Mouse (Mus musculus) midbrain, postnatal 0 days (tissue): Measurements from ENCODE around the gene Trak1. TPM values are rescaled to one million over a fixed set of nuclear protein-coding genes. Genes with fewer than 3 reads are reported as not detected.

Source experiments
- ATAC-seq: fragments of 200-750 bp; cut with Nextera tagmentation; 2 replicates; pipeline ENCODE4 v1.8.0; 2017; ENCODE audit warnings: moderate number of reproducible peaks, mild to moderate bottlenecking, moderate TSS enrichment, moderate library complexity; ENCODE audit not compliant: low FRiP score
- DNase-seq: peaks from one replicate; pipeline ENCODE4 v3.0.0-alpha.2; 2015; ENCODE audit warnings: low spot score
- H3K27ac ChIP-seq: fragments of 300-500 bp; sonication (generic); 2 replicates; pipeline ENCODE4 v1.5.1; 2014; ENCODE audit warnings: low read depth, mild to moderate bottlenecking, low read length, mixed read lengths
- H3K27me3 ChIP-seq: fragments of 300-500 bp; sonication (generic); 2 replicates; pipeline ENCODE4 v1.6.1; 2014; ENCODE audit warnings: low read length, control low read depth, mixed read lengths; ENCODE audit not compliant: insufficient read depth
- H3K36me3 ChIP-seq: fragments of 300-500 bp; sonication (generic); 2 replicates; pipeline ENCODE4 v1.6.1; 2014; ENCODE audit warnings: low read length, control low read depth, mixed read lengths; ENCODE audit not compliant: insufficient read depth
- H3K4me1 ChIP-seq: fragments of 300-500 bp; sonication (generic); 2 replicates; pipeline ENCODE4 v1.6.1; 2014; ENCODE audit warnings: mild to moderate bottlenecking, control low read depth, antibody characterized with exemption, low read length, mixed read lengths; ENCODE audit not compliant: insufficient read depth
- H3K4me2 ChIP-seq: fragments of 300-500 bp; sonication (generic); 2 replicates; pipeline ENCODE4 v1.6.1; 2014; ENCODE audit warnings: low read depth, mild to moderate bottlenecking, low read length, mixed read lengths; ENCODE audit not compliant: poor library complexity, severe bottlenecking
- H3K4me3 ChIP-seq: fragments of 300-500 bp; sonication (generic); 2 replicates; pipeline ENCODE4 v1.5.1; 2014; ENCODE audit warnings: low read depth, mild to moderate bottlenecking, low read length, moderate library complexity
- H3K9ac ChIP-seq: fragments of 300-500 bp; sonication (generic); replicated peaks from 2 replicates; pipeline ENCODE4 v1.6.1; 2014; ENCODE audit warnings: mild to moderate bottlenecking, low read length, moderate library complexity, mixed read lengths; ENCODE audit not compliant: poor library complexity, severe bottlenecking
- H3K9me3 ChIP-seq: fragments of 300-500 bp; sonication (generic); 2 replicates; pipeline ENCODE4 v1.6.1; 2016; ENCODE audit warnings: low read length, control low read depth
- CTCF ChIP-seq: IDR thresholded peaks from 2 replicates; pipeline ENCODE4 v1.5.1; 2016; ENCODE audit warnings: antibody characterized with exemption, mild to moderate bottlenecking
- WGBS: fragments of 180-500 bp; shearing (Covaris S2); extraction: QIAGEN DNeasy Blood & Tissue Kit; methylation state at CpG from one replicate; pipeline ENCODE4 v1.1.7; 2014; 5-methylcytosine and 5-hydroxymethylcytosine counted together
- polyA plus RNA-seq: library from polyadenylated mRNA; unstranded; fragments of >200 nt; fragmentation: Nextera tagmentation; extraction: Ambion mirVana; gene quantifications from 2 replicates; pipeline ENCODE4 v1.2.1, GENCODE M21; 2015
- total RNA-seq: library from RNA; depleted of rRNA; stranded (reverse); fragments of >200 nt; gene quantifications from 2 replicates; pipeline ENCODE4 v1.2.3, GENCODE M21; 2014

Trak1 gene
- total and polyA plus RNA-seq, 2 experiments from 2014 or later = 61.6 to 154 TPM

DNA sequence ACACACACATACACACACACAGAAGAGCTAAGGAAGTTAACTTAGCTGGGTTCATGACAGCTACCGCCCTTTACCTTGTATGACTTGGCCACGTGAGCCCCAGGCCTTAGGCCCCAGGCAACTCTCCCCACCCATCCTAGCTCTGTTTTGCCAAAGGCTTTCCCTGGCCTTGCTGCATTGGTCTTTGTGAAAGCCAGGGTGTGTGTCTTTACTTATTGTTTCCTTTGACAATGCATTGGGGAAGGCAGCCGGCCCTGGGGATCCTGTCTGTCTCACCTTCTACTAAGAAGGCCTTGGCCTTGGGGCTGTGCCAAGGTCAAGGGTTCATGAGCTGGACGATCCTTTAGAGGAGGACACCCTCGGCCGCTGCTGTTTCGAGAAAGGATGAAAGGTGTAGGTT lies 38.3 kb downstream of the Trak1 start:
- Histone ChIP-seq H3K9ac (no peak overlapping the region), H3K27ac (0 out of 2 replicates have a peak overlapping the region, but pooled peaks have one; percentile 18), H3K27me3 (no peaks in the 10 kb centered on the region), H3K36me3 (no peaks in the 10 kb centered on the region), H3K4me2 (no peak overlapping the region), H3K4me3 (no peak overlapping the region), H3K9me3 (no peaks in the 10 kb centered on the region), H3K4me1 (peaks cover 14% of the 10 kb centered on the region; the same call in 1 of the 2 replicates)
- DNase-seq = no peak
- ATAC-seq = no peak
- WGBS = 50% methylated on average over 7 of the region's 7 CpGs
- no peak for TF ChIP-seq CTCF

DNA sequence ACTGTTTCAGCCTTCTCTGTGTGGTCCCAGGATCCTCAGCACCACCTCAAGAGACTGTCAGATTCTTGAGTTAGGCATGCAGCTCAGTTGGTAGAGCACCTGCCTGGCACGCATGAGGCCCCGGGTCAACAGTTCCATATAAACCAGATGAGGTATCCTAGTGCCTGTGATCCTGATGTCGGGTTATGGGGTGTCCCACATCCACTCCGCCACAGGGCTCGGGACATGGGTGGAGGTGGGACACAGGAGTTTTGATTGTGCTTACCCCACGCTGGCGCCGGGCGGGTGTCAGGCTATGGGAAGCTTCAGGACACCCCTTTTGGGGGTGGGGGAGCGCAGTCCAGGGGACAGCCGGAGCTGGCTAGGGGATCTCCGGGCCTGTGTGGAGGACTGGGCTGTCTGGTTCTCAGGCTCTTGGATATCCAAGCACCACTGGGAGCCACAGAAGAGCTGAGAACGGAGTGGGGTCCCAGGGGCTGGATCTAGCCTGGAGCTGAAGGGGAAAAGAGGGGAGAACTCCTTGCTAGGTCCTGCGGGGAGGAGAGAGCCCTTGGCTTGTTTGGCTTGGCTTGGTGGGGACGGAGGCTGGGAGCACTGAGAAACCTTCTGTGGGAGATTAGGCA lies 39.1 kb downstream of the Trak1 start:
- DNase-seq = no peak
- Histone ChIP-seq H3K4me2 (no peak overlapping the region), H3K36me3 (no peaks in the 10 kb centered on the region), H3K9me3 (no peaks in the 10 kb centered on the region), H3K27me3 (no peaks in the 10 kb centered on the region), H3K4me1 (peaks cover 14% of the 10 kb centered on the region; the same call in 1 of the 2 replicates), H3K27ac (no peak overlapping the region), H3K4me3 (no peak overlapping the region), H3K9ac (no peak overlapping the region)
- ATAC-seq = no peak
- no peak for TF ChIP-seq CTCF
- WGBS = 94% methylated on average over 15 of the region's 15 CpGs

DNA sequence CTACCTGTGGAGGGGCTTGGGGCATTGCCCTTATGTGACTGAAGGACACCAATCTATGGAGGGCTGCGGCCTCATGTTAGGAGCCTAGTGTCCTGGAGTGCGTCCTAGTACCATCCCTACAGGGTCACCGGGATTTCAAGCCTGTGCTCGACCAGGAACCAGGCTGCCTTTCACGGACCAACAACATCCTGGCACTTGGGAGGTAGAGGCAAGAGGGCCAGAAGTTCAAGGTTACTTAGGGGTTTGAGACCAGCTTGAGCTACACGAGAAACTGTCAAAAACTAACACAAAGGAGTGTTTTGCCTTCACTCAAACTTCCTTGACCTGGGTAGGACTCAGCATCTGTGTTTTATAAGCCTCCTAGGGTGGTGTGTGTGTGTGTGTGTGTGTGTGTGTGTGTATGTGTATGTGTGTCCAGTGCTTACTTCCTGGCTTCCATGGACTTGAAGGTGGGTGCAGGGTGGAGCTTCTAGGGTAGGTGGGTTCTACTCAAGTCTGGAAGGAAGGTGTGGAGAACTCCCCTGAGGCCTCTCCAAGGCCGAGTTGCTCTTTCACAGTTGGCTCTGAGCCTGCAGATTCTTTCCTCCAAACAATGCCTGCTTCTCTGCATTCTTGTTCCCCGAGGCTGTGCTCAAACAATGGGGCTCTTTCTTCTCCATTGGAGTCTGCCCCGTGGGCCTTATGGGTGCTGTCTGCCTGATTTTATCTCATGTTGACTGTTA lies 40.1 kb downstream of the Trak1 start:
- H3K36me3 ChIP-seq = no peaks in the 10 kb centered on the region
- no peak overlapping the region for H3K9ac ChIP-seq
- H3K27ac ChIP-seq = no peak overlapping the region
- 51% methylated on average over 9 of the region's 9 CpGs for WGBS
- H3K4me3 ChIP-seq = no peak overlapping the region
- H3K9me3 ChIP-seq = no peaks in the 10 kb centered on the region
- ATAC-seq (no peak), DNase-seq (peak; percentile 41)
- no peak for TF ChIP-seq CTCF
- H3K27me3 ChIP-seq = no peaks in the 10 kb centered on the region
- H3K4me2 ChIP-seq = no peak overlapping the region
- 0 out of 2 replicates have a peak, but pooled peaks cover 14% of the 10 kb centered on the region for H3K4me1 ChIP-seq

DNA sequence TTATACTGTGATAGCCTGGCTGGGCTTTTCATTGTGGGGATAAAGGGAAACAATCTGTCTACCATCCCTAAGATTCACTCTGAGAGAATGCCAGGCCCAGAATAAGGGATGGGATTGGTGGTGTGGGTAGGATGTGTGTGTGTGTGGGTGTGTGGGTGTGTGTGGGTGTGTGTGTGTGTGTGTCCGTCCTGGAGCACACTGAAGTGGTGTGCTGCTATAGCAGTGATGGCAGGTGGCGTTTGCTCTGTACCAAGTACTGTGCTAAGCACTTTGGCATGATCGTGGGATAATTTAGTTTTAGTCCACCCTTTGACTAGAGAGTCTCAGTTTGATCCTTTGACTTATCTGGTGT lies 40.6 kb downstream of the Trak1 start:
- no peak for ATAC-seq
- no peaks in the 10 kb centered on the region for H3K9me3 ChIP-seq
- 62% methylated on average over 3 of the region's 3 CpGs for WGBS

DNA sequence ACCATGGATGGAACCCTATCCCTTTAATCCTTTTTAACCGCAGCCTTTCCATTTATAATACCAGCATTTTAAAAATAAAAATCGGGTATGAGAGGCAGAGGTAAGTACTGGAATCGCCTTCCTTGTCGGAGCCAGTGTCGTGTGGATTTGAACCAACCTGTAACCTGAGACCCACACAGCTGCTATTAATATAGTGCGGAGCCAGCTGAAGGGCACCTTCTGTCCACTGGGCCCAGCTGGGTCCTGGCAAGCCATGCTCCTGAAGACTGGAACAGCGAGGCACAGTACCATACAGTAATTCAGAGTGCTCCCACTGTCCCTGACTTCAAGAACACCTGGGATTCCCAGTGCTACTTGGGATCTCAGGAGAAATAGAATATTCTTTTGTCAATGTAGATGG lies 44.5 kb downstream of the Trak1 start:
- Histone ChIP-seq H3K36me3 (no peaks in the 10 kb centered on the region), H3K27ac (no peak overlapping the region), H3K27me3 (no peaks in the 10 kb centered on the region), H3K4me2 (no peak overlapping the region), H3K4me1 (no peaks in the 10 kb centered on the region), H3K4me3 (no peak overlapping the region), H3K9me3 (no peaks in the 10 kb centered on the region), H3K9ac (no peak overlapping the region)
- DNase-seq (no peak), ATAC-seq (no peak)
- 84% methylated on average over 7 of the region's 7 CpGs for whole genome bisulfite sequencing
- TF ChIP-seq CTCF = no peak

More for the DNA sequence above, 40.6 kb downstream of the Trak1 start:
- Histone ChIP-seq H3K9ac (no peak overlapping the region), H3K4me2 (no peak overlapping the region), H3K27me3 (no peaks in the 10 kb centered on the region), H3K4me1 (0 out of 2 replicates have a peak, but pooled peaks cover 14% of the 10 kb centered on the region), H3K36me3 (no peaks in the 10 kb centered on the region), H3K27ac (no peak overlapping the region), H3K4me3 (no peak overlapping the region)
- no peak for TF ChIP-seq CTCF
- DNase-seq = no peak

DNA sequence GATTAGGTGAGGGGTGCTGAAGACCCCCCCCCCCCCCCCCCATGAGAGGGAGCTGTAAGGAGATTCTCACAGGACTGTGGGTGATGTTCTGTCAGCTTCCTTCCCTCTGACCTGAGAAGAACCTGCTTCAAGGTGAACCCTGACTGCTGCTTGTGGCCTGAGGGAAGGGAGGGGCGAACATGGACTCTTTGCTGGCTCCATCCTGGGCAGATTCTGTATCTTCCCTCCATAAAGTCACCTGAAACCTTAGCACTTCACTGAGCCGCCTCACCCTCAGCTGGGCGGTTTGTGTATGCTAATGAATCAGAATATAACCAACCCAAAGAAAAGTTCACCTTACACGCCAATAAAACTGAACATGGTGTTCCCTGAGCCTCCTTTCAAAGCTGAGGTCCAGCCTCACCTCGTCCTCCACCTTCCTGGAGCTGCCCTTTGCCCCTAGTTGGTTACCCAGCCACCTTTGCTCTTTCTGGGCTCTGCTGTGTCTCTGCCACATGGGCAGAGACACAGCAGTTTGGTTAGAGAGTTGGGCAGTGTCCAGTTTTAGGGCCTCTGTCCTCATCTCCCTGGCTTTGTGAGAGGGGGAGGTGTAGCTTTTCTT lies 45.3 kb downstream of the Trak1 start:
- 94% methylated on average over 5 of the region's 5 CpGs for WGBS
- TF ChIP-seq CTCF = no peak
- Histone ChIP-seq H3K36me3 (no peaks in the 10 kb centered on the region), H3K4me1 (no peaks in the 10 kb centered on the region), H3K9me3 (no peaks in the 10 kb centered on the region), H3K27me3 (no peaks in the 10 kb centered on the region), H3K9ac (no peak overlapping the region), H3K4me3 (no peak overlapping the region), H3K27ac (no peak overlapping the region), H3K4me2 (no peak overlapping the region)
- DNase-seq (no peak), ATAC-seq (no peak)
